Mouse (Mus musculus) cerebellum, adult 2 months (tissue): ENCODE measurements around the gene Vmn2r28.

ENCODE experiments used
- CTCF ChIP-seq: fragments of 200-500 bp; IDR thresholded peaks from 2 replicates; pipeline ENCODE4 v1.5.1; 2011; ENCODE audit warnings: low read depth, mild to moderate bottlenecking, control low read depth, low read length, moderate library complexity, borderline replicate concordance; ENCODE audit not compliant: insufficient read depth
- POLR2A ChIP-seq: fragments of 200-500 bp; IDR thresholded peaks from 2 replicates; pipeline ENCODE4 v1.6.1; 2011; ENCODE audit warnings: low read length, control low read depth, borderline replicate concordance; ENCODE audit not compliant: insufficient read depth

DNA sequence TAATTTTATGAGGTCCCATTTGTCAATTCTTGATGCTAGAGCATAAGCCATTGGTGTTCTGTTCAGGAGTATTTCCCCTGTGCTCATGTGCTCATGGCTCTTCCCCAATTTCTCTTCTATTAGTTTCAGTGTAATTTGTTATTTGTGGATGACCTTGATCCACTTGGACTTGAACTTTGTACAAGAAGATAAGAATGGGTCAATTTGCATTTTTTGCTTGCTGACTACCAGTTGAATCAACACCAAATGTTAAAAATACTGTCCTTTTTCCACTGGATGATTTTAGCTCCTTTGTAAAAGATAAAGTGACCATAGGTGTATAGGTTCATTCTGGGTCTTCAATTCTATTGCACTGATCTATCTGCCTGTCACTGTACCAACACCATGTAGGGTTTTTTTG lies 45.1 kb downstream of the Vmn2r28 start:
- no peak for TF ChIP-seq CTCF
- no peak for TF ChIP-seq POLR2A
